Mouse (Mus musculus) gastrocnemius, adult 2 months (tissue): ENCODE measurements around the gene Asl. TPM values are rescaled to one million over a fixed set of nuclear protein-coding genes. Genes with fewer than 3 reads are reported as not detected.

Experiments used
- DNase-seq: peaks from one replicate; pipeline ENCODE4 v3.0.0; 2022
- H3K27ac ChIP-seq: fragments of 200-600 bp; 2 replicates; pipeline ENCODE4 v1.8.1; 2022; ENCODE audit warnings: mild to moderate bottlenecking
- H3K4me3 ChIP-seq: fragments of 200-600 bp; 2 replicates; pipeline ENCODE4 v1.8.1; 2022; ENCODE audit warnings: mild to moderate bottlenecking, moderate library complexity
- CTCF ChIP-seq: fragments of 200-600 bp; IDR thresholded peaks from 2 replicates; pipeline ENCODE4 v1.8.1; 2022; ENCODE audit warnings: antibody characterized with exemption, mild to moderate bottlenecking, moderate library complexity
- intact Hi-C: fragments of 180-260 bp; cut with DNase I; formaldehyde crosslinking; loops from one replicate; pipeline ENCODE4 v1.15.1; 2025
- total RNA-seq, 2 experiments: library from RNA; stranded (reverse); gene quantifications; 2 replicates each; pipeline ENCODE4 v1.2.3; 2021

Asl gene
- total RNA-seq, 2 experiments from 2014 or later = 9.3 to 13.2 TPM

DNA sequence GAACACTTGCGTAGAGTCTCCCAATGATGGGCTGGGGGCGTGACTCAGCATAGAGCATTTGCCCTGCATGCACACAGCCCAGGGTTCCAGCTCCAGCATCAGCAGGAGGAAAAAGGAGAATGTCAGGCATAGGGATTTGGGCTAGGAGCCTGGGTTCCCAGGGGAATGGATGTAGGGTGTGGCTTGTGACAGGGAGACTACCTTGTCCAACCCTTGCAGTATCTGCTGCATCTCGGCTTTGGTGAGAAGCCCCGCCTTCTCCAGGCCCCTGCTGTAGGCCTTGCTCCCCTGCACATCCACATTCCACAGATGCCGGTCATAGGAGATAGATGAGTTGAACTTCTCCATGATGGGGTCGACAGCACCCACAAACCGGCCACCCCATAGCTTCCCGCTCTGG, 9.6 kb downstream of the Asl start:
- Histone ChIP-seq H3K27ac (no peak overlapping the region), H3K4me3 (no peak overlapping the region)
- no peak for DNase-seq
- TF ChIP-seq CTCF = no peak
- intact Hi-C loops = no loop called here

- no peak for DNase-seq
- Histone ChIP-seq H3K27ac (no peak overlapping the region), H3K4me3 (no peak overlapping the region)
- 0 out of 2 replicates have a peak, but pooled peaks have one; percentile 1 for TF ChIP-seq CTCF
- intact Hi-C loops = no loop called here
Observed at GRCm38 (mm10) chr5:130015104-130015503, 13.9 kb downstream of the Asl start.

GRCm38 (mm10) chr5:130010961-130011360, 18.1 kb downstream of the Asl start:
- intact Hi-C loops = no loop called here

DNA sequence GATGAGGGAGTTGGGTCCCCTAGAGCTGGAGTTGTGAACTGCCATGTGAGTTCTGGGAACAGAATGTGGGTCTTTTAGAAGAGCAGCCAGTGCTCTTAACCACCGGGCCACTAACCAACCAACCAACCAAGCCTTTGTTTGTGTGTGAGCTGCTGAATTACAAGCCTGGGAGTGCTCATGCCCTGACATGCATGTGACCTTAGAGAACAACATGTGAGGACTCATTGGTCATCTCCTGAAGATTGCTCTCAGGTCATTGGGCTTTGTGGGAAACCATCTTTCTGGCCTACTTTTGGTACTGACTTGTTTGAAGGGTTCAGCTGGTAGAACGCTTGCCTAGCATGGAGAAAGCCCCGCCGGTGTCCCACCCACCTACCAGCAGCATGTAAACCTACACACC, 19.3 kb downstream of the Asl start:
- DNase-seq = no peak
- Histone ChIP-seq H3K27ac (no peak overlapping the region), H3K4me3 (no peak overlapping the region)
- TF ChIP-seq CTCF = no peak
- intact Hi-C loops = no loop called here

More at GRCm38 (mm10) chr5:130010961-130011360, 18.1 kb downstream of the Asl start:
- DNase-seq = no peak
- Histone ChIP-seq H3K4me3 (no peak overlapping the region), H3K27ac (no peak overlapping the region)
- TF ChIP-seq CTCF = peak; percentile 58

- TF ChIP-seq CTCF = no peak
- no peak overlapping the region for H3K4me3 ChIP-seq
- intact Hi-C loops = no loop called here
- no peak overlapping the region for H3K27ac ChIP-seq
- DNase-seq = no peak
Observed at GRCm38 (mm10) chr5:130008034-130008590, 20.9 kb downstream of the Asl start.

DNA sequence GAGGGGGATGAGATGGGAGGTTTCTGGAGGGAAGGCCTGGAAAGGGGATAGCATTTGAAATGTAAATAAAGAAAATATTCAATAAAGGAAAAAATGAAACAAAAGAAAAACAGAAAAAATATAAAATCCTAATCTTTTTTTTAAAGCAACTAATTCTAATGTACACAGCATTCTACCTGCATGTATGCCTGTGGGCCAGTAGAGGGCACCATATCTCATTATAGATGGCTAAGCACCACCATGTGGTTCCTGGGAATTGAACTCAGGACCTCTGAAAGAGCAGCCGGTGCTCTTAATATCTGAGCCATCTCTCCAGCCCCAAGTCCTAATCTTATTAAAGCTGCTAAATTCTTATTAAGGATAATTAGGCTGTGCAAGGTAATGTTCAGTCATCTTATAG, 21.7 kb downstream of the Asl start:
- H3K27ac ChIP-seq = no peak overlapping the region
- DNase-seq = no peak

DNA sequence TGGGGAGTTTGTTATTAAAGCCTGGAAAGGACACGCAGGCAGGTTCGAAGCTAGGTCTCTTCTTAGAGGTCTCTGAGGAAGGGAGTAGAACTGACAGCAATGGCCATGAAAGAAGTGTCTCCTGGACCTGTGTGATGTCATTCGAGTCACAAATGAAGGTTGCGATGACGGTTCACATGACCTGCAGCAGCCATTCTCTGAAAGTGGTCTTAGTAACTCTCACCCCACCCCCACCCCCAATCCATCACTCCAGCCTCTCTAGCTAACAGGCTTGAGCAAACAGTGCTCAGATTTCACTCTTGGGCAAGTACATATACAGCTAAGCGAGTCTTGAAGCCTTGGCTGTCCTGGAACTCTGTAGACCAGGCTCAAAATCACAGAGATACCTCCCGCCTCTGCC, 25.8 kb downstream of the Asl start:
- intact Hi-C loops = loop anchor here (5.0 kb wide), 1 partner anchor 96 kb away; the partner anchor contains the start of gene Nupr1l
- Histone ChIP-seq H3K27ac (peak overlapping the region; percentile 89), H3K4me3 (peak overlapping the region; percentile 88)
- TF ChIP-seq CTCF = no peak
- no peak for DNase-seq

More for the DNA sequence above, 21.7 kb downstream of the Asl start:
- intact Hi-C loops = no loop called here
- H3K4me3 ChIP-seq = no peak overlapping the region
- TF ChIP-seq CTCF = peak; percentile 69

GRCm38 (mm10) chr5:130002301-130003146, 26.5 kb downstream of the Asl start, which contains the start of gene Gusb:
Gene Gusb, minus strand, starts transcription at chr5:130003049.
- H3K4me3 ChIP-seq = peak within 1 kb of the TSS; percentile 88
- intact Hi-C loops = loop anchor here (5.0 kb wide), 1 partner anchor 95 kb away; the partner anchor contains the start of gene Nupr1l
- peak; percentile 88 for DNase-seq
- TF ChIP-seq CTCF = no peak
- peak within 1 kb of the TSS; percentile 89 for H3K27ac ChIP-seq

DNA sequence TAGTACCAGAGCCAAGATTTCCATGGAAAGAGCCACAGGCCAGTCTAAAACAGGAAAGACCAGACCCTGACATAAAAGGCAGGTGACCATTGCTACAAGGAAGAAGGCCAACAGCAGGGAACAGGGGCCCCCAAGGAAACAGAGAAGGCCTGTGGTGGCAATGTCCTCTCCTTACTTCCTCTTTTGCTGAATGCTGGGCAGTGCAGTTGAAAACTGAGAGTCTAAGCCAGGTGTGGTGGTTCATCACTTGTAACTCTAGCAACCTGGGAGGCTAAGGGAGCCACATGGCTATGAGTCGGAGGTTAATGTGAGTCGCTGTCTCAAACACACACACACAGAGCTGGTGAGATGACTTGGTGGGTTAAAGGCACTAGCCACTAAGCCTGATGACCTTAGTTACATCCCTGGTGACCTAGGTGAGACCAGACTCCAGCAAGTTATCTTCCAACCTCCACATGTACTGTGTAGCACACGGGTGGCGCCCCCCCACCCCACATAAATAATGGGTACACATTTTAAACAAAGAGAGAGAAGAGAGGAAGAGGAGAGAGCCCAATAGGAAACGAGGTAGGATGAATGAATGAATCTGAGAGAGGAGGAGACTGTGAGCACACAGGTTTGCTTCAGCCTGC, 27.6 kb downstream of the Asl start:
- Histone ChIP-seq H3K27ac (peak overlapping the region; percentile 89; the same call in 1 of the 2 replicates), H3K4me3 (peak overlapping the region; percentile 88)
- intact Hi-C loops = loop anchor here (5.0 kb wide), 1 partner anchor 94 kb away; the partner anchor contains the start of gene Nupr1l
- no peak for TF ChIP-seq CTCF
- DNase-seq = no peak

- intact Hi-C loops = loop anchor here (5.0 kb wide), 1 partner anchor 93 kb away; the partner anchor contains the start of gene Nupr1l
- TF ChIP-seq CTCF = no peak
- Histone ChIP-seq H3K4me3 (no peak overlapping the region), H3K27ac (0 out of 2 replicates have a peak overlapping the region, but pooled peaks have one; percentile 20)
- DNase-seq = peak; percentile 45
Observed at GRCm38 (mm10) chr5:130000735-130001134, 28.3 kb downstream of the Asl start.

DNA sequence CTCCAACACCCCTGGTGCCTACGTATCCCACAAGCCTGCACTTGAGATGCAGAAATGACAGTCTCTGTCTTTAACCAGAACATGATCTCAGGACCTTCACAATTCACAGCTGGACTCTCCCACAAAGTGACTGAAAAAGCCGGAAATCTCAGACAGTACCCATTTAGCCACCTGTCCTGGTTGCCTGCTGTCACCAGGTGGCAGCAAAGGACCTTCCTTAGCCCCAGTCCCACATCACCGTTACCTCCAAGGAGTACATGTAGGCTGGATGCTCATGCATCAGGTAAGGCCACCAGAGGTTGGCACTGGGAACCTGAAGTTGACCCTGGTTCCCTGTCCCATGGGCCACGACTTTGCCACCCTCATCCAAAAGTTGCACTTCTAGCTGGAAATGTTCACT, 29.9 kb downstream of the Asl start:
- intact Hi-C loops = loop anchor here (5.0 kb wide), 1 partner anchor 38 kb away; no protein-coding TSS in a partner anchor
- Histone ChIP-seq H3K27ac (no peak overlapping the region), H3K4me3 (no peak overlapping the region)
- peak; percentile 57 for DNase-seq
- peak; percentile 80 for TF ChIP-seq CTCF

DNA sequence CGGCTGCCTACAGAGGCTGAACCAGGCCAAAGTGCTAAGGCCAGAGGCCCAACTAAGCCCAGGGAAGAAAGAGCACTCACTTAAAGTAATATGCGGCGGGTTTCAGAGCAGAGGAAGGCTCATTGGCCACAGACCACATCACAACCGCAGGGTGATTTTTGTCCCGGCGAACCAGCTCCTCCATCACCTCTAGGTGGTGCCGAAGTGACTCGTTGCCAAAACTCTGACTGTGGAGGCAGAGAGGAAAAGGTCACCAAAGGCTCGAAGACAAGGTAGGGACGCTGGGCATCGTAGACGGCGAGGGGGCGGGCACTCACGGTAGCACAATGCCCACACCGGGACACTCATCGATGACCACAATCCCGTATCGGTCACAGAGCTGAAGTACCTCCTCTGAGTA, 31.3 kb downstream of the Asl start:
- H3K4me3 ChIP-seq = no peak overlapping the region
- no peak for TF ChIP-seq CTCF
- intact Hi-C loops = loop anchor here (5.0 kb wide), 1 partner anchor 40 kb away; no protein-coding TSS in a partner anchor
- DNase-seq = no peak
- H3K27ac ChIP-seq = no peak overlapping the region
